Mouse (Mus musculus): ENCODE results near the gene Gch1. TPM values are rescaled to one million over a fixed set of nuclear protein-coding genes. Genes with fewer than 3 reads are reported as not detected.
"Not testable (repeated sequence)": the region's sequence is repeated elsewhere in the genome, so short reads cannot be mapped to it uniquely, and the experiment has no call there.

Gch1 gene
- polyA plus RNA-seq, 1 experiment from 2014 or later: 6.0 TPM

- 52% methylated on average over 9 of the region's 9 CpGs for WGBS
- Histone ChIP-seq H3K9me3 (replicated peaks; ENCODE audit: control insufficient read depth, low read length, poor library complexity, severe bottlenecking) (no peaks in the 10 kb centered on the region), H3K4me2 (ENCODE audit: low read length) (no peak overlapping the region), H3K27ac (ENCODE audit: low read length) (no peak overlapping the region), H3K4me1 (ENCODE audit: control insufficient read depth, insufficient read depth, low read length) (no peaks in the 10 kb centered on the region), H3K27me3 (ENCODE audit: control insufficient read depth, insufficient read depth, low read depth, low read length) (no peaks in the 10 kb centered on the region), H3K9ac (ENCODE audit: low read depth, low read length) (no peak overlapping the region), H3K36me3 (ENCODE audit: control insufficient read depth, insufficient read depth, low read length) (no peaks in the 10 kb centered on the region), H3K4me3 (ENCODE audit: low read depth, low read length) (no peak overlapping the region)
- peak; percentile 48; the same call in 1 of the 2 replicates for ATAC-seq
These were observed 74.1 kb downstream of the Gch1 start for GRCm38 (mm10) chr14:47115154-47115553.

- no peaks in the 10 kb centered on the region for H3K27me3 ChIP-seq (ENCODE audit: control insufficient read depth, insufficient read depth, low read depth, low read length)
- 58% methylated on average over 9 of the region's 9 CpGs for WGBS
- no peak overlapping the region for H3K27ac ChIP-seq (ENCODE audit: low read length)
- H3K4me3 ChIP-seq (ENCODE audit: low read depth, low read length): no peak overlapping the region
- ATAC-seq: no peak
- no peak overlapping the region for H3K9ac ChIP-seq (ENCODE audit: low read depth, low read length)
- H3K36me3 ChIP-seq (ENCODE audit: control insufficient read depth, insufficient read depth, low read length): no peaks in the 10 kb centered on the region
- H3K4me2 ChIP-seq (ENCODE audit: low read length): no peak overlapping the region
- H3K9me3 ChIP-seq (replicated peaks; ENCODE audit: control insufficient read depth, low read length, poor library complexity, severe bottlenecking): no peaks in the 10 kb centered on the region
- H3K4me1 ChIP-seq (ENCODE audit: control insufficient read depth, insufficient read depth, low read length): no peaks in the 10 kb centered on the region
These were observed 77.9 kb downstream of the Gch1 start for GRCm38 (mm10) chr14:47111341-47111740.

- not testable (repeated sequence) for ATAC-seq; H3K4me2 ChIP-seq (ENCODE audit: low read length); H3K9ac ChIP-seq (ENCODE audit: low read depth, low read length); H3K9me3 ChIP-seq (replicated peaks; ENCODE audit: control insufficient read depth, low read length, poor library complexity, severe bottlenecking); H3K36me3 ChIP-seq (ENCODE audit: control insufficient read depth, insufficient read depth, low read length); H3K4me1 ChIP-seq (ENCODE audit: control insufficient read depth, insufficient read depth, low read length); H3K27me3 ChIP-seq (ENCODE audit: control insufficient read depth, insufficient read depth, low read depth, low read length); H3K4me3 ChIP-seq (ENCODE audit: low read depth, low read length); H3K27ac ChIP-seq (ENCODE audit: low read length)
- 87% methylated on average over 4 of the region's 7 CpGs for WGBS
These were observed 78.8 kb downstream of the Gch1 start for GRCm38 (mm10) chr14:47110391-47110790.

GRCm38 (mm10) chr14:47107461-47107860, 81.8 kb downstream of the Gch1 start:
- no peak overlapping the region for H3K4me3 ChIP-seq (ENCODE audit: low read depth, low read length)
- H3K4me2 ChIP-seq (ENCODE audit: low read length): no peak overlapping the region
- no peaks in the 10 kb centered on the region for H3K9me3 ChIP-seq (replicated peaks; ENCODE audit: control insufficient read depth, low read length, poor library complexity, severe bottlenecking)
- H3K27ac ChIP-seq (ENCODE audit: low read length): no peak overlapping the region
- H3K36me3 ChIP-seq (ENCODE audit: control insufficient read depth, insufficient read depth, low read length): no peaks in the 10 kb centered on the region
- H3K9ac ChIP-seq (ENCODE audit: low read depth, low read length): no peak overlapping the region
- no peaks in the 10 kb centered on the region for H3K4me1 ChIP-seq (ENCODE audit: control insufficient read depth, insufficient read depth, low read length)
- no peaks in the 10 kb centered on the region for H3K27me3 ChIP-seq (ENCODE audit: control insufficient read depth, insufficient read depth, low read depth, low read length)
- 81% methylated on average over 3 of the region's 3 CpGs for WGBS
- no peak for ATAC-seq

GRCm38 (mm10) chr14:47105755-47106154, 83.5 kb downstream of the Gch1 start:
- 94% methylated on average over 3 of the region's 3 CpGs for WGBS
- no peak overlapping the region for H3K27ac ChIP-seq (ENCODE audit: low read length)
- no peak overlapping the region for H3K9ac ChIP-seq (ENCODE audit: low read depth, low read length)
- no peaks in the 10 kb centered on the region for H3K36me3 ChIP-seq (ENCODE audit: control insufficient read depth, insufficient read depth, low read length)
- ATAC-seq: no peak
- H3K4me1 ChIP-seq (ENCODE audit: control insufficient read depth, insufficient read depth, low read length): no peaks in the 10 kb centered on the region
- no peaks in the 10 kb centered on the region for H3K9me3 ChIP-seq (replicated peaks; ENCODE audit: control insufficient read depth, low read length, poor library complexity, severe bottlenecking)
- H3K4me3 ChIP-seq (ENCODE audit: low read depth, low read length): no peak overlapping the region
- no peaks in the 10 kb centered on the region for H3K27me3 ChIP-seq (ENCODE audit: control insufficient read depth, insufficient read depth, low read depth, low read length)
- H3K4me2 ChIP-seq (ENCODE audit: low read length): no peak overlapping the region

- Histone ChIP-seq H3K9ac (ENCODE audit: low read depth, low read length) (no peak overlapping the region), H3K9me3 (replicated peaks; ENCODE audit: control insufficient read depth, low read length, poor library complexity, severe bottlenecking) (no peaks in the 10 kb centered on the region), H3K27ac (ENCODE audit: low read length) (no peak overlapping the region), H3K36me3 (ENCODE audit: control insufficient read depth, insufficient read depth, low read length) (no peaks in the 10 kb centered on the region), H3K4me3 (ENCODE audit: low read depth, low read length) (no peak overlapping the region), H3K4me1 (ENCODE audit: control insufficient read depth, insufficient read depth, low read length) (no peaks in the 10 kb centered on the region), H3K27me3 (ENCODE audit: control insufficient read depth, insufficient read depth, low read depth, low read length) (no peaks in the 10 kb centered on the region), H3K4me2 (ENCODE audit: low read length) (no peak overlapping the region)
- no peak for ATAC-seq
- 81% methylated on average over 3 of the region's 3 CpGs for WGBS
These were observed 84.0 kb downstream of the Gch1 start for GRCm38 (mm10) chr14:47105174-47105557.

DNA sequence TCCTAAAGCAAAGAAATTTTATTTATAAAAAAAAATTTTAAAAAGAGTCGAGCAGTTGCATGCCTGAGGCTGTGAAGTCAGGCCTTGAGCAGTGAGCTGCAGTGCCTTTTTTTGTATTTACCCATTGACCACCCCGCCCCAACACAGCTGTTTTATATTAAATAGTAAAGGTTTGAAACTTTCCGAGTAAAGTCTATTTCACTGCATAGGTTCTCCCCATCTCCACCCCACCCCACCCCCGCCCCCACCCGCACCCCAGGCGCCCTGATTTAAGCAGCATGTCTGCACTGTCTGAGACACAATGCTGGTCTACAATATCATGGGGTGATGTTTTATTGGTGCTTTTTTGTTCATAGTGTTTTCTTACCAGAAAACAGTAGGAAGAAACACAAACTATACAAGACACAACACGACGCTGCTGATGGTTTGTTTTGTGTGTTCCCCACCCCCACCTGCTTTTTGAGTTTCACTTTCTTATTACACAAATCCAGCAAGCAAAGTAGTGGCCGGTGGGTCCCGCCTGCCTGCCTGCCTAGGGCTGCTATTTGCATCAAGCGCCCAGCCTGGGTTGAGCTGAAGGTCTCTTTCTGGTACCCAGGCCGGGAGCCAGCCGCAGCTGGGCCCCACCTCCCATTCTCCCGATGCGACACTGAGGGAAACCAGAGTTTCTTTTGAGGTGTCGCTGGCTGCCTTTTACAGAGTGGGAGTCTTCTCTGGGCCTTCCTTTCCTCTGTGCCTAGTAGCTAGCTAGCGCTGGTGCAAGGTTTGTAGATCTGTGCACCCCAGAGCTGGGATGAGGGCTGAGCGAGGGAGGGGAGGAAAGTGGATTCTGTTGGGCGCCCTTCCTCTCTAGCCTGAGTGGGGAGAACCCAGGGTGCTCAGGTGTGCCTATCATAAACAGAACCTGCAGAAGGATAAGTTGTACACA, 84.7 kb downstream of the Gch1 start:
- no peak for ATAC-seq
- Histone ChIP-seq H3K27ac (ENCODE audit: low read length) (no peak overlapping the region), H3K4me3 (ENCODE audit: low read depth, low read length) (no peak overlapping the region), H3K9me3 (replicated peaks; ENCODE audit: control insufficient read depth, low read length, poor library complexity, severe bottlenecking) (no peaks in the 10 kb centered on the region), H3K36me3 (ENCODE audit: control insufficient read depth, insufficient read depth, low read length) (no peaks in the 10 kb centered on the region), H3K27me3 (ENCODE audit: control insufficient read depth, insufficient read depth, low read depth, low read length) (no peaks in the 10 kb centered on the region), H3K4me2 (ENCODE audit: low read length) (no peak overlapping the region), H3K4me1 (ENCODE audit: control insufficient read depth, insufficient read depth, low read length) (no peaks in the 10 kb centered on the region), H3K9ac (ENCODE audit: low read depth, low read length) (no peak overlapping the region)
- WGBS: 36% methylated on average over 19 of the region's 19 CpGs

Other genes starting within 250 kb of the Gch1 start
- gene Wdhd1, start 87.4 kb upstream of the Gch1 start, polyA plus RNA-seq (2015; fragmentation: Nextera tagmentation; extraction: Ambion mirVana): 14.5 and 17.7 TPM in 2 replicates
- 1.7 and 1.9 TPM in 2 replicates for gene Socs4, start 87.5 kb upstream of the Gch1 start, polyA plus RNA-seq (2015; fragmentation: Nextera tagmentation; extraction: Ambion mirVana)
- gene Mapk1ip1l, start 108.9 kb upstream of the Gch1 start, polyA plus RNA-seq (2015; fragmentation: Nextera tagmentation; extraction: Ambion mirVana): 47.3 and 51.3 TPM in 2 replicates
- gene Lgals3, start 178.3 kb upstream of the Gch1 start, polyA plus RNA-seq (2015; fragmentation: Nextera tagmentation; extraction: Ambion mirVana): 2.6 and 5.0 TPM in 2 replicates
- 3.8 and 4.4 TPM in 2 replicates for gene Dlgap5, start 229.0 kb upstream of the Gch1 start, polyA plus RNA-seq (2015; fragmentation: Nextera tagmentation; extraction: Ambion mirVana)

All from midbrain, embryonic 16.5 days (tissue).